Mouse (Mus musculus) bone marrow macrophage, adult 2 months (primary cell): Measurements from ENCODE around the gene Cyb5r1.

ENCODE experiments used
- CTCF ChIP-seq: IDR thresholded peaks from 2 replicates; pipeline ENCODE4 v1.5.1; 2012; ENCODE audit warnings: low read depth, mild to moderate bottlenecking, low read length, moderate library complexity
- POLR2A ChIP-seq: IDR thresholded peaks from 2 replicates; pipeline ENCODE4 v1.6.1; 2012; ENCODE audit warnings: mild to moderate bottlenecking, low read depth, low read length, borderline replicate concordance

GRCm38 (mm10) chr1:134361195-134361856 is 44.0 kb upstream of the Cyb5r1 start:
- TF ChIP-seq CTCF (no peak), POLR2A (no peak)
